In the genomic region with DNA sequence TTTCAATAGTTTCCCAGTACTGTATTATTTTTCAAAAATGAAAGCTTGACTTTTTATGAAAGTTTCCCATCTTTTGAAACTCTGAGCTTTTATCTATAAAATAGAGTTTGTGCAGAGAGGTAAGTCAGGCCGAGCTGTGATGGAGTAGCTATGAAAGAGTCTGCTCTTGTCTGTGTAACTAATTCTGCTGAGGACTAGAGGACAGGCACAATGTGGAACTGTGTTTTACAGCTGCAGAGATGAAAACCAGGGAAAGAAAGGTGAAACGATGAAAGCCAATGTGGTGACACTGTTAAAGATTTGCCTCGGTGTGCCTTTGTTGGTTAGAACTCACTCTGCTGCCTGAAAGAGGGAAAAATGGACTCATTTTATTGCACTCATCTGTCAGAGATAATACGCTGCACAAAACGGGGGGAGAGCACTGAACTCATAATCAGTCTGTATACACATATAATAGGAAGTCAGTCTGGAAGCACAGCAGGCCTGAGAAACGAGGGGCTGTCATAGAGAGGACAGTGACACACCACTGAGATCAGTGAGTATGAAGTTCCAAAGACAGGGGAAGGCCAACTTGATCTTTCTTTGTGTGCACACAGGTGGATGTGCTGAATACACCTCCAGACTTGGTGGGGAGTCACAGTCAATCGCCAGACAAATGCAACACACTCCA, we compare ENCODE assay signal across 25 mouse cellular contexts.
DNase-seq lines count a peak whose midpoint lies in the region; ATAC-seq and TF ChIP-seq lines count a peak whose summit lies in the region.
"Had no signal": no experiment of that assay in that cellular context is flagged by ENCODE, and none has a peak within 500 bp of the region (broad histone marks: within the 10 kb centered on the region; RNA-seq: fewer than 3 reads in every experiment).

No protein-coding gene starts in this region.

- no peak overlapping the region for H3K27ac ChIP-seq in forebrain, embryonic 13.5 days
- H3K27ac ChIP-seq in forebrain, embryonic 16.5 days (ENCODE audit: low read length) = no peak overlapping the region
- H3K27ac ChIP-seq in forebrain, postnatal 0 days (ENCODE audit: low read depth, low read length) = no peak overlapping the region
- no peak overlapping the region for H3K27ac ChIP-seq in forebrain, embryonic 11.5 days (ENCODE audit: low read depth, low read length)
- no peak overlapping the region for H3K27ac ChIP-seq in midbrain, embryonic 15.5 days
- no peak overlapping the region for H3K27ac ChIP-seq in midbrain, embryonic 11.5 days (ENCODE audit: low read depth, low read length)
- H3K27ac ChIP-seq: embryonic facial prominence, embryonic 12.5 days; embryonic facial prominence, embryonic 15.5 days; heart, embryonic 15.5 days; hindbrain, embryonic 10.5 days; hindbrain, embryonic 13.5 days; intestine, embryonic 15.5 days had no signal

- ATAC-seq in forebrain, embryonic 13.5 days = peak; percentile 69; the same call in 1 of the 2 replicates
- ATAC-seq in forebrain, embryonic 16.5 days = no peak
- ATAC-seq in forebrain, postnatal 0 days = peak; percentile 34; the same call in 1 of the 2 replicates
- no peak for ATAC-seq in forebrain, embryonic 11.5 days (replicated peaks; ENCODE audit: low FRiP score)
- ATAC-seq in midbrain, embryonic 15.5 days (replicated peaks) = peak; percentile 75
- ATAC-seq in midbrain, embryonic 11.5 days (ENCODE audit: low FRiP score) = no peak
- ATAC-seq: activated CD4-positive, CD25-positive, alpha-beta regulatory T cell, adult 4 months; hindbrain, embryonic 16.5 days; intestine, embryonic 15.5 days had no signal

- no peak for TF ChIP-seq CTCF in forebrain, postnatal 0 days (IDR thresholded peaks at IDR 0.05; ENCODE audit: low read depth)

- 67% methylated on average over 7 of the region's 7 CpGs for WGBS in forebrain, embryonic 13.5 days
- 78% methylated on average over 7 of the region's 7 CpGs for WGBS in forebrain, embryonic 16.5 days
- 70% methylated on average over 7 of the region's 7 CpGs for WGBS in forebrain, postnatal 0 days
- 84% methylated on average over 7 of the region's 7 CpGs for whole genome bisulfite sequencing in forebrain, embryonic 11.5 days
- 71% methylated on average over 7 of the region's 7 CpGs for WGBS in midbrain, embryonic 15.5 days
- WGBS in midbrain, embryonic 11.5 days = 84% methylated on average over 7 of the region's 7 CpGs

- H3K9ac ChIP-seq in forebrain, embryonic 13.5 days = no peak overlapping the region
- no peak overlapping the region for H3K9ac ChIP-seq in forebrain, embryonic 16.5 days (replicated peaks; ENCODE audit: low read depth, low read length)
- no peak overlapping the region for H3K9ac ChIP-seq in forebrain, postnatal 0 days
- no peak overlapping the region for H3K9ac ChIP-seq in forebrain, embryonic 11.5 days (ENCODE audit: low read length)
- no peak overlapping the region for H3K9ac ChIP-seq in midbrain, embryonic 15.5 days
- H3K9ac ChIP-seq in midbrain, embryonic 11.5 days (ENCODE audit: low read length) = no peak overlapping the region
- H3K9ac ChIP-seq: embryonic facial prominence, embryonic 12.5 days; embryonic facial prominence, embryonic 15.5 days; heart, embryonic 12.5 days; heart, embryonic 15.5 days; hindbrain, embryonic 13.5 days; intestine, embryonic 15.5 days had no signal

- H3K4me3 ChIP-seq in forebrain, embryonic 13.5 days = no peak overlapping the region
- no peak overlapping the region for H3K4me3 ChIP-seq in forebrain, embryonic 16.5 days (replicated peaks; ENCODE audit: low read length)
- H3K4me3 ChIP-seq in forebrain, postnatal 0 days (ENCODE audit: low read depth, low read length) = no peak overlapping the region
- no peak overlapping the region for H3K4me3 ChIP-seq in forebrain, embryonic 11.5 days (ENCODE audit: low read depth, low read length)
- H3K4me3 ChIP-seq in midbrain, embryonic 15.5 days = no peak overlapping the region
- H3K4me3 ChIP-seq in midbrain, embryonic 11.5 days (ENCODE audit: low read depth, low read length) = no peak overlapping the region
- H3K4me3 ChIP-seq: embryonic facial prominence, embryonic 12.5 days; embryonic facial prominence, embryonic 15.5 days; heart, embryonic 12.5 days; heart, embryonic 15.5 days; hindbrain, embryonic 10.5 days; hindbrain, embryonic 13.5 days; intestine, embryonic 15.5 days had no signal

- H3K27me3 ChIP-seq in forebrain, embryonic 13.5 days = no peaks in the 10 kb centered on the region
- no peaks in the 10 kb centered on the region for H3K27me3 ChIP-seq in forebrain, embryonic 16.5 days (replicated peaks; ENCODE audit: control insufficient read depth, insufficient read depth, low read length)
- H3K27me3 ChIP-seq in forebrain, postnatal 0 days (ENCODE audit: insufficient read depth, low read length) = no peaks in the 10 kb centered on the region
- H3K27me3 ChIP-seq in forebrain, embryonic 11.5 days (ENCODE audit: control insufficient read depth, insufficient read depth, low read length) = no peaks in the 10 kb centered on the region
- H3K27me3 ChIP-seq in midbrain, embryonic 15.5 days (replicated peaks) = no peaks in the 10 kb centered on the region
- no peaks in the 10 kb centered on the region for H3K27me3 ChIP-seq in midbrain, embryonic 11.5 days (ENCODE audit: control insufficient read depth, insufficient read depth, low read length)
- H3K27me3 ChIP-seq: embryonic facial prominence, embryonic 12.5 days; embryonic facial prominence, embryonic 15.5 days; heart, embryonic 12.5 days; heart, embryonic 15.5 days; hindbrain, embryonic 13.5 days; intestine, embryonic 15.5 days had no signal

- no peaks in the 10 kb centered on the region for H3K9me3 ChIP-seq in forebrain, embryonic 13.5 days (replicated peaks)
- H3K9me3 ChIP-seq in forebrain, embryonic 16.5 days (ENCODE audit: control insufficient read depth, low read length) = no peaks in the 10 kb centered on the region
- H3K9me3 ChIP-seq in forebrain, postnatal 0 days (ENCODE audit: low read length) = no peaks in the 10 kb centered on the region
- no peaks in the 10 kb centered on the region for H3K9me3 ChIP-seq in forebrain, embryonic 11.5 days (ENCODE audit: control insufficient read depth, low read length)
- H3K9me3 ChIP-seq in midbrain, embryonic 15.5 days = no peaks in the 10 kb centered on the region
- no peaks in the 10 kb centered on the region for H3K9me3 ChIP-seq in midbrain, embryonic 11.5 days (ENCODE audit: control insufficient read depth, low read length)
- H3K9me3 ChIP-seq: embryonic facial prominence, embryonic 12.5 days; embryonic facial prominence, embryonic 15.5 days; heart, embryonic 12.5 days; heart, embryonic 15.5 days; hindbrain, embryonic 10.5 days; hindbrain, embryonic 13.5 days; intestine, embryonic 15.5 days had no signal

- H3K4me2 ChIP-seq in forebrain, embryonic 13.5 days = no peak overlapping the region
- no peak overlapping the region for H3K4me2 ChIP-seq in forebrain, embryonic 16.5 days (ENCODE audit: low read length)
- H3K4me2 ChIP-seq in forebrain, postnatal 0 days (ENCODE audit: low read depth) = no peak overlapping the region
- no peak overlapping the region for H3K4me2 ChIP-seq in forebrain, embryonic 11.5 days (ENCODE audit: low read depth, low read length, severe bottlenecking)
- no peak overlapping the region for H3K4me2 ChIP-seq in midbrain, embryonic 15.5 days
- H3K4me2 ChIP-seq in midbrain, embryonic 11.5 days = no peak overlapping the region
- H3K4me2 ChIP-seq: embryonic facial prominence, embryonic 12.5 days; embryonic facial prominence, embryonic 15.5 days; heart, embryonic 12.5 days; heart, embryonic 15.5 days; hindbrain, embryonic 13.5 days; intestine, embryonic 15.5 days had no signal

- no peaks in the 10 kb centered on the region for H3K4me1 ChIP-seq in forebrain, embryonic 13.5 days
- no peaks in the 10 kb centered on the region for H3K4me1 ChIP-seq in forebrain, embryonic 16.5 days (replicated peaks; ENCODE audit: control insufficient read depth, insufficient read depth, low read length)
- no peaks in the 10 kb centered on the region for H3K4me1 ChIP-seq in forebrain, postnatal 0 days (ENCODE audit: insufficient read depth)
- H3K4me1 ChIP-seq in forebrain, embryonic 11.5 days (replicated peaks; ENCODE audit: control insufficient read depth, insufficient read depth, low read length) = no peaks in the 10 kb centered on the region
- no peaks in the 10 kb centered on the region for H3K4me1 ChIP-seq in midbrain, embryonic 15.5 days
- H3K4me1 ChIP-seq in midbrain, embryonic 11.5 days (ENCODE audit: control insufficient read depth, insufficient read depth, low read length) = no peaks in the 10 kb centered on the region
- H3K4me1 ChIP-seq: embryonic facial prominence, embryonic 12.5 days; embryonic facial prominence, embryonic 15.5 days; heart, embryonic 12.5 days; heart, embryonic 15.5 days; hindbrain, embryonic 10.5 days; hindbrain, embryonic 13.5 days; intestine, embryonic 15.5 days had no signal

- no peaks in the 10 kb centered on the region for H3K36me3 ChIP-seq in forebrain, embryonic 13.5 days (ENCODE audit: poor library complexity, severe bottlenecking)
- H3K36me3 ChIP-seq in forebrain, embryonic 16.5 days (ENCODE audit: control insufficient read depth, insufficient read depth) = no peaks in the 10 kb centered on the region
- no peaks in the 10 kb centered on the region for H3K36me3 ChIP-seq in forebrain, postnatal 0 days (ENCODE audit: insufficient read depth)
- no peaks in the 10 kb centered on the region for H3K36me3 ChIP-seq in forebrain, embryonic 11.5 days (ENCODE audit: control insufficient read depth, insufficient read depth, low read length)
- no peaks in the 10 kb centered on the region for H3K36me3 ChIP-seq in midbrain, embryonic 15.5 days (replicated peaks)
- no peaks in the 10 kb centered on the region for H3K36me3 ChIP-seq in midbrain, embryonic 11.5 days (ENCODE audit: control insufficient read depth, insufficient read depth, low read length)
- H3K36me3 ChIP-seq: embryonic facial prominence, embryonic 12.5 days; embryonic facial prominence, embryonic 15.5 days; heart, embryonic 12.5 days; heart, embryonic 15.5 days; hindbrain, embryonic 10.5 days; hindbrain, embryonic 13.5 days; intestine, embryonic 15.5 days had no signal

- no peak for DNase-seq in forebrain, postnatal 0 days
- DNase-seq in forebrain, embryonic 11.5 days (ENCODE audit: low spot score) = no peak
- DNase-seq in midbrain, embryonic 11.5 days (ENCODE audit: low spot score, missing footprints) = no peak
- DNase-seq: adrenal gland, adult 8-10 months; adrenal gland, postnatal 25 days; cerebellum, adult 18-20 months; cerebellum, adult 9-10 months; cerebellum, postnatal 14 days; gastrocnemius, postnatal 10 days; gastrocnemius, postnatal 36 days; heart, postnatal 10 days; heart, postnatal 36 days; kidney, adult 11 months had no signal

Comparison
In these comparisons a context has a peak if more than half of its experiments do, and no peak if none do; other contexts are left out.
1. ATAC-seq: peak in forebrain, embryonic 13.5 days (single experiment), forebrain, postnatal 0 days (single experiment) and midbrain, embryonic 15.5 days (single experiment); none in forebrain, embryonic 16.5 days (single experiment), forebrain, embryonic 11.5 days (single experiment) and midbrain, embryonic 11.5 days (single experiment).